Mouse (Mus musculus): ENCODE results near the gene Spock1. TPM values are rescaled to one million over a fixed set of nuclear protein-coding genes. Genes with fewer than 3 reads are reported as not detected.
A peak's percentile ranks its signal among the peaks of the same experiment; 100 is the strongest.

Spock1 gene
- polyA plus RNA-seq (2015; fragmentation: Nextera tagmentation; extraction: Ambion mirVana): 44.2 and 48.1 TPM in 2 replicates

DNA sequence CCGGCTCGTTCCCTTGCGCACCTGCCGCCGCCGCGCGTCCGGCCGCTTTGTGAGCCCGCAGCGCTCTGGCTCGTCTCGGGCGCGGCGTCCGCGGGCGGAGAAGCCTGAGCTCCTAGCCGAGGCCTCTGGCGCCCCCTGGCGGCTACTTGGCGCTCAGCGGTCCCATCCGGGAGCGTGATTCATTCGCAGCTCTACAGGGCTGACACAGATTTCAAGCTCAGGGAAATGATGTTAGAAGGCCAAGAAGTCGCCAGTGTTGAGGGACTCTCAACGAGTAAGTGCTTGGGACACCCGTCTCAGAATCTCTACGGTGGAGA is at the start of gene Spock1:
Spock1 (minus strand) TSS at position 67 of the 317 bp plus-strand sequence.
- Histone ChIP-seq H3K27ac (ENCODE audit: low read length) (no peak within 1 kb of the TSS), H3K36me3 (ENCODE audit: control insufficient read depth, insufficient read depth) (no peaks in the 10 kb centered on the region), H3K27me3 (replicated peaks; ENCODE audit: control insufficient read depth, insufficient read depth, low read length) (0 out of 2 replicates have a peak, but pooled peaks cover 3% of the 10 kb centered on the region), H3K9ac (replicated peaks; ENCODE audit: low read depth, low read length) (peak within 1 kb of the TSS; percentile 73), H3K4me3 (replicated peaks; ENCODE audit: low read length) (peak within 1 kb of the TSS; percentile 55), H3K9me3 (ENCODE audit: control insufficient read depth, low read length) (no peaks in the 10 kb centered on the region), H3K4me1 (replicated peaks; ENCODE audit: control insufficient read depth, insufficient read depth, low read length) (peaks cover 12% of the 10 kb centered on the region), H3K4me2 (ENCODE audit: low read length) (peak within 1 kb of the TSS; percentile 67)
- WGBS: 0% methylated on average over 32 of the region's 32 CpGs
- peak; percentile 91 for ATAC-seq

DNA sequence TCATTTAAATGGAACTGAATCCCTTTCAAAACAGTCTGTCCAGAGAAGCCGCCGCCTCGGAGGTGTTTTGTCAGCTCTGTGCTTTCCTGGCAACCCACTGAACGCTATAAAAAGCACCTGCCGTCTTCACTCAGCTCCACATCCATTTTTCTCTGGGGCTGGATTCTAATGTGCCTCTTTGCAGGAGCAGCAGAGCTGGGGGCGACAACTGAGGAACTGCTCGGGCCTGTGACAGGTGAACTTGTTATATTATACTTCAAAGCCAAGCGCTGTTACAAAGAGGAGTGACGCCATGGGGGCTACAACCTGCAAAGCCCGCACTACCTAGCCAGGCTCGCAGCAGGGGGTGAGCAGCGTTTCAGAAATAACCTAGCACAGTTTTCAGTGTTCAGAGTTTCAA is 42.0 kb upstream of the Spock1 start:
- peaks cover 3% of the 10 kb centered on the region; the same call in 1 of the 2 replicates for H3K4me1 ChIP-seq (replicated peaks; ENCODE audit: control insufficient read depth, insufficient read depth, low read length)
- H3K4me2 ChIP-seq (ENCODE audit: low read length): no peak overlapping the region
- ATAC-seq: no peak
- H3K36me3 ChIP-seq (ENCODE audit: control insufficient read depth, insufficient read depth): no peaks in the 10 kb centered on the region
- no peaks in the 10 kb centered on the region for H3K27me3 ChIP-seq (replicated peaks; ENCODE audit: control insufficient read depth, insufficient read depth, low read length)
- 65% methylated on average over 12 of the region's 12 CpGs for WGBS
- H3K4me3 ChIP-seq (replicated peaks; ENCODE audit: low read length): no peak overlapping the region
- no peak overlapping the region for H3K27ac ChIP-seq (ENCODE audit: low read length)
- no peaks in the 10 kb centered on the region for H3K9me3 ChIP-seq (ENCODE audit: control insufficient read depth, low read length)
- no peak overlapping the region for H3K9ac ChIP-seq (replicated peaks; ENCODE audit: low read depth, low read length)

DNA sequence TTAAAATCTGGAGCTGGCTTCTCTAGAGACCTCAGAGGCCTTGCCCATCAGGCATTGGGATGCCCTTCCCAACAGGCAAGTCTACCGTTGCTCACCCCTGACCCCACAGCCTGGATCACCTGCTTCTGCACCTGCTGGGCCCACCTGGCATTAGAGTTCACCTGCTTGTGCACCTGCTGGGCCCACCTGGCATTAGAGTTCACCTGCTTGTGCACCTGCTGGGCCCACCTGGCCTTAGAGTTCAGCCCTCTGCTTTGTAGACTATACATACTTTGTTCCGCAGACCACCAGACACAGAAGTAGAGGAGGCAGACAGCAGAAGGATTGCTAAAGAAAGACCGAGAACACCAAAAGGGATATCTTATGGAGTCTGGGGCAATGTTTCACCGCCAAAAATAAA is 41.4 kb upstream of the Spock1 start:
- Histone ChIP-seq H3K27me3 (replicated peaks; ENCODE audit: control insufficient read depth, insufficient read depth, low read length) (no peaks in the 10 kb centered on the region), H3K36me3 (ENCODE audit: control insufficient read depth, insufficient read depth) (no peaks in the 10 kb centered on the region), H3K4me1 (replicated peaks; ENCODE audit: control insufficient read depth, insufficient read depth, low read length) (peaks cover 3% of the 10 kb centered on the region; the same call in 1 of the 2 replicates), H3K4me2 (ENCODE audit: low read length) (no peak overlapping the region), H3K9me3 (ENCODE audit: control insufficient read depth, low read length) (no peaks in the 10 kb centered on the region), H3K27ac (ENCODE audit: low read length) (no peak overlapping the region), H3K9ac (replicated peaks; ENCODE audit: low read depth, low read length) (no peak overlapping the region), H3K4me3 (replicated peaks; ENCODE audit: low read length) (no peak overlapping the region)
- 89% methylated on average over 4 of the region's 4 CpGs for WGBS
- no peak for ATAC-seq

DNA sequence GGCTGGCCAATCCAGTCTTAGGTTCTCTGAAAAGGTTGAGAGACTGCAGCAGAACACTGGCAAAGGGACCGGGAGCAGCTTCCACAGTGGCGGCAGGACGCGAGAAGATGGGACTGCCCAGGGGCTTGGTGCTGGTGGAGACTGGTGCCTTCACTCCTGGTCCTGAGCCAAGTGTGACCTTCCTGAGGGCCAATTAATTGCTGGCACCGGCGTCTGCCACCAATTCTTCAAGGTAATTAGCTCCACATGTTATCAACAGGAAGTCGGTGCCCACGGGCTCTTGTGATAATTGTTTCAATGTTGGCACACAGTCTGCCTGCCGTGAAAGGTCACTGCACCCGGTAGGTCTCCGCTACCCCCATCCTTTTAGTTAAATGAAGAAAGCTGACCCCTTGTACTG is 37.1 kb upstream of the Spock1 start:
- peaks cover 3% of the 10 kb centered on the region; the same call in 1 of the 2 replicates for H3K4me1 ChIP-seq (replicated peaks; ENCODE audit: control insufficient read depth, insufficient read depth, low read length)
- H3K4me2 ChIP-seq (ENCODE audit: low read length): no peak overlapping the region
- 20% methylated on average over 11 of the region's 11 CpGs for WGBS
- H3K9ac ChIP-seq (replicated peaks; ENCODE audit: low read depth, low read length): no peak overlapping the region
- H3K4me3 ChIP-seq (replicated peaks; ENCODE audit: low read length): no peak overlapping the region
- no peaks in the 10 kb centered on the region for H3K27me3 ChIP-seq (replicated peaks; ENCODE audit: control insufficient read depth, insufficient read depth, low read length)
- peak; percentile 63 for ATAC-seq
- H3K27ac ChIP-seq (ENCODE audit: low read length): no peak overlapping the region
- H3K36me3 ChIP-seq (ENCODE audit: control insufficient read depth, insufficient read depth): no peaks in the 10 kb centered on the region
- no peaks in the 10 kb centered on the region for H3K9me3 ChIP-seq (ENCODE audit: control insufficient read depth, low read length)

DNA sequence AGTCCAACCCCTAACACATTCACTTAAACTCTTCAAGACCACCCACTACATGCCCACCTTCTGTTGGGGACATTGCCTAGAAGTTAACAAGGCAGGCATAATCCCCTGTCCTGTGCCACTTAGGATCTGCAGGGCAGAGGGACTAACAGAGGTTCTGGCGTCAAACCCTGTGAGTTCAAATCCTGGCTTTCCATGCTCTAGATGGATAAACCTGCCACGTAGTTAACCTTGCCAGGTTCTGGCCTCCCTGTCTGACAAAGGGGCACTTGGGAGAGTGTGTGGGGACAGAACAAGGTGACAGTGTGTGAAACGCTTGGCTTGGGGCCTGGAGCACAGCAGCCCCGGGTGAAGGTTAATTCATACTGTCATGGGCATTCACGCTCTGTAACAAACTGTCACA is 36.3 kb upstream of the Spock1 start:
- no peak overlapping the region for H3K4me2 ChIP-seq (ENCODE audit: low read length)
- no peaks in the 10 kb centered on the region for H3K27me3 ChIP-seq (replicated peaks; ENCODE audit: control insufficient read depth, insufficient read depth, low read length)
- no peaks in the 10 kb centered on the region for H3K9me3 ChIP-seq (ENCODE audit: control insufficient read depth, low read length)
- H3K27ac ChIP-seq (ENCODE audit: low read length): no peak overlapping the region
- H3K9ac ChIP-seq (replicated peaks; ENCODE audit: low read depth, low read length): no peak overlapping the region
- H3K4me1 ChIP-seq (replicated peaks; ENCODE audit: control insufficient read depth, insufficient read depth, low read length): peaks cover 3% of the 10 kb centered on the region; the same call in 1 of the 2 replicates
- no peak overlapping the region for H3K4me3 ChIP-seq (replicated peaks; ENCODE audit: low read length)
- no peak for ATAC-seq
- no peaks in the 10 kb centered on the region for H3K36me3 ChIP-seq (ENCODE audit: control insufficient read depth, insufficient read depth)
- 57% methylated on average over 5 of the region's 5 CpGs for WGBS

DNA sequence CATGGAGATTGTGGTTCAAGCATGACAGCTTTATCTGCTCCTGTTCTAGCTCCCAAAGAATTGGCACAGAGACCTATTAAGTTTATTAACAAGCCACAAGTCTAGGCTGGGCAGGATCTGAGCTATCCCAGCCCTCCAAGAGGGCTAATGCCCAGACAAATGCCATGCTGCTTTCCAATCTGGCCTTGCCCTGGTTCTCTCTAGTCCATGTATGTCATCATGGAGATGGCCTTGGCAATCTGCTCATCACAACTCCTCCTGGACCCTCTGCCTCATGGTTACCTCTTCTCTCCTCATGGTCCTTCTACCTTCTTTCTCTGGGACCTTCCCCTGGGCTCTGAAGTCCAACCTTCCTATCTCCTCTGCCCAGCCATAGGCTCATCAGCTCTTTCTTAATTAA is 35.8 kb upstream of the Spock1 start:
- Histone ChIP-seq H3K27me3 (replicated peaks; ENCODE audit: control insufficient read depth, insufficient read depth, low read length) (no peaks in the 10 kb centered on the region), H3K27ac (ENCODE audit: low read length) (no peak overlapping the region), H3K9me3 (ENCODE audit: control insufficient read depth, low read length) (no peaks in the 10 kb centered on the region), H3K4me3 (replicated peaks; ENCODE audit: low read length) (no peak overlapping the region), H3K36me3 (ENCODE audit: control insufficient read depth, insufficient read depth) (no peaks in the 10 kb centered on the region), H3K4me2 (ENCODE audit: low read length) (no peak overlapping the region), H3K4me1 (replicated peaks; ENCODE audit: control insufficient read depth, insufficient read depth, low read length) (peaks cover 6% of the 10 kb centered on the region; the same call in 1 of the 2 replicates), H3K9ac (replicated peaks; ENCODE audit: low read depth, low read length) (no peak overlapping the region)
- no peak for ATAC-seq

DNA sequence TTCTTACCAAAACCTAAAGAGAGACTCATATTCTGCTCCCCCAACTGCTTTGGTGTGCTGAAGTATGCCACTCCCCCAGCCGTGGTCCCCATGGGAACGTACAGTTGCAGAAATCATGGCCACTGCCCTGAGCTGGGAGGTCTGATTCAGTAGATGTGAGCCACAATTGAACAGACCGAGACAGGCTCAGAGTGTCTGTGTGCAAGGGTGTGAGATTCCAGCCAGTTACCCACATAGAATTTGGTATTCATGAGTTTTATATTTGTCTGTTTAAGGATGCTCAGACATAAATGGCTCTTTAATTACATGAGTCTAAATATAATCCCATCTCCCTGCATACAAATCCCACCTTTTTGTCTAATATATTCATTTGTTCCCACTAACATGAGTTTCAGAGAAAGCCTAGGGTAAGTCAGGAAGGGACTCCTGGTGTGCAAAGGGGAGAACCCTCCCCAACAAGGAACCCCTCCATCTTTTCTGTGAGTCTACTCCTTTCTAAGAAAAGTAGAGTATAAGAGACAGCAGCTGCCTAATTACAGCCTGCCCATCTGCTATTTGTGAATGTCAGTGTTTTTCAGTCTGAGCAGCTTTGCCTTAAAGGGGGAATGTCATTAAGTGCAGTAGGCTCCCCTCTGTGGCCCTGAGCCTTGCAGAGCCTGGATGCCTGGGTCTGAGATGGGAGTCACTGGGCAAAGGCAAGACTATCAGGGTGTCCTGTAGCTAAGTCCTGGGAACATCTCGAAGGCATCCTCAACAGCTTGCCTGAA is 29.5 kb upstream of the Spock1 start:
- Histone ChIP-seq H3K9me3 (ENCODE audit: control insufficient read depth, low read length) (peaks cover 5% of the 10 kb centered on the region; the same call in 1 of the 2 replicates), H3K36me3 (ENCODE audit: control insufficient read depth, insufficient read depth) (no peaks in the 10 kb centered on the region), H3K9ac (replicated peaks; ENCODE audit: low read depth, low read length) (no peak overlapping the region), H3K4me3 (replicated peaks; ENCODE audit: low read length) (no peak overlapping the region), H3K27me3 (replicated peaks; ENCODE audit: control insufficient read depth, insufficient read depth, low read length) (no peaks in the 10 kb centered on the region), H3K4me2 (ENCODE audit: low read length) (no peak overlapping the region), H3K4me1 (replicated peaks; ENCODE audit: control insufficient read depth, insufficient read depth, low read length) (peaks cover 18% of the 10 kb centered on the region), H3K27ac (ENCODE audit: low read length) (peak overlapping the region; percentile 81)
- ATAC-seq: peak; percentile 84
- 58% methylated on average over 4 of the region's 4 CpGs for WGBS

DNA sequence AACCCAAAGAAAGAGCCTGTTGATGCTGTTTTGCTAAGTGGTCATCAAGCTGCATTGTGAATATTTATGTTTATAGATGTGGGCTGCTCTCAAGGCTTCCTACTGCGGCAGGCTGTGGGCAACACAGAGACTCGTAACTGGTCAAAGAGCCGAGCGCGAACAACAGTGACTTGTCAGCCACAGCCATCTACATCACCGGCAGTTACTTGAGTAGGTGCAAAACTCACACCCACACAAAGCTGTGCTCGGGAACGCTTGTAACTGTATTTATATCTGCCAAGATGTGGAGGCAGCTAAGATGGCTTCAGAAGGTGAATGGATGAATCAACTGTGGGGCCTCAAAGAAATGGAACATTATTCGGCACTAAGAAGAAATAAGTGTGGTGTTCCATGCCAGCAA is 23.9 kb upstream of the Spock1 start:
- Histone ChIP-seq H3K4me2 (ENCODE audit: low read length) (no peak overlapping the region), H3K27ac (ENCODE audit: low read length) (no peak overlapping the region), H3K4me3 (replicated peaks; ENCODE audit: low read length) (no peak overlapping the region), H3K27me3 (replicated peaks; ENCODE audit: control insufficient read depth, insufficient read depth, low read length) (no peaks in the 10 kb centered on the region), H3K9ac (replicated peaks; ENCODE audit: low read depth, low read length) (no peak overlapping the region), H3K36me3 (ENCODE audit: control insufficient read depth, insufficient read depth) (no peaks in the 10 kb centered on the region), H3K4me1 (replicated peaks; ENCODE audit: control insufficient read depth, insufficient read depth, low read length) (peaks cover under 1% of the 10 kb centered on the region; the same call in 1 of the 2 replicates), H3K9me3 (ENCODE audit: control insufficient read depth, low read length) (peaks cover 5% of the 10 kb centered on the region; the same call in 1 of the 2 replicates)
- 93% methylated on average over 9 of the region's 9 CpGs for WGBS
- ATAC-seq: no peak

DNA sequence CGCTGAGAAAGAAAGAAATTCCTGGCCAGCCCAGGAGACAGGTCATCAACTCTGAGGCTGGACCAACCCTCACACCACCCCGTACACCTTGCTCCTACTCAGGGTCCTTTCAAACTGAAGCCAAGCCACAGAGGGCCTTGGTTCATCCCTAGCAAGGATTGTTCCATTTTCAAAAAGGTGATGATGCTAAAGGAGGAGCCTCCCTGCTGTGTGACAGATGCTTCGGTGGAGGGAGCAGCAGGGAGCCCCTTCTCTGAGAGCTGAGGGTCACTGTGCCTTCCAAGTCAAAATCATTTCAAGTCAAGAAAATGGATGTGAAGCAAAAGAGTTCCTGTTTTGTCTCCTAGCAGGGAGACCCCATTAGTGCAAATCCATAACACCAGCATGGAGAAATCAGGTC is 23.2 kb upstream of the Spock1 start:
- no peaks in the 10 kb centered on the region for H3K27me3 ChIP-seq (replicated peaks; ENCODE audit: control insufficient read depth, insufficient read depth, low read length)
- peaks cover 4% of the 10 kb centered on the region; the same call in 1 of the 2 replicates for H3K9me3 ChIP-seq (ENCODE audit: control insufficient read depth, low read length)
- 48% methylated on average over 3 of the region's 3 CpGs for WGBS
- no peak overlapping the region for H3K9ac ChIP-seq (replicated peaks; ENCODE audit: low read depth, low read length)
- no peak overlapping the region for H3K4me3 ChIP-seq (replicated peaks; ENCODE audit: low read length)
- no peaks in the 10 kb centered on the region for H3K4me1 ChIP-seq (replicated peaks; ENCODE audit: control insufficient read depth, insufficient read depth, low read length)
- no peaks in the 10 kb centered on the region for H3K36me3 ChIP-seq (ENCODE audit: control insufficient read depth, insufficient read depth)
- H3K4me2 ChIP-seq (ENCODE audit: low read length): no peak overlapping the region
- no peak for ATAC-seq
- no peak overlapping the region for H3K27ac ChIP-seq (ENCODE audit: low read length)
